Mouse (Mus musculus): Measurements from ENCODE around the gene Cnrip1. TPM values are rescaled to one million over a fixed set of nuclear protein-coding genes. Genes with fewer than 3 reads are reported as not detected.
"Not testable (repeated sequence)": the region's sequence is repeated elsewhere in the genome, so short reads cannot be mapped to it uniquely, and the experiment has no call there.

The Cnrip1 gene
- polyA plus RNA-seq, 1 experiment from 2014 or later: 189 TPM

- H3K4me1 ChIP-seq (ENCODE audit: control insufficient read depth, insufficient read depth, low read depth, low read length): no peaks in the 10 kb centered on the region
- ATAC-seq: no peak
- H3K9ac ChIP-seq (ENCODE audit: low read depth, low read length): no peak overlapping the region
- 89% methylated on average over 7 of the region's 7 CpGs for WGBS
- no peak overlapping the region for H3K27ac ChIP-seq (ENCODE audit: low read depth, low read length)
- H3K36me3 ChIP-seq (ENCODE audit: control insufficient read depth, insufficient read depth, low read length): no peaks in the 10 kb centered on the region
- peaks cover 9% of the 10 kb centered on the region for H3K9me3 ChIP-seq (ENCODE audit: control insufficient read depth, low read length)
- H3K4me2 ChIP-seq (ENCODE audit: low read length): no peak overlapping the region
- H3K27me3 ChIP-seq (replicated peaks; ENCODE audit: control insufficient read depth, insufficient read depth, low read length): no peaks in the 10 kb centered on the region
- no peak overlapping the region for H3K4me3 ChIP-seq (ENCODE audit: low read length)
These were observed 32.1 kb upstream of the Cnrip1 start for GRCm38 (mm10) chr11:17019328-17019727.

- ATAC-seq: no peak
These were observed 28.2 kb upstream of the Cnrip1 start for GRCm38 (mm10) chr11:17023206-17023605.

GRCm38 (mm10) chr11:17023984-17024383 is 27.4 kb upstream of the Cnrip1 start:
- ATAC-seq: no peak
- 86% methylated on average over 3 of the region's 3 CpGs for WGBS

More at GRCm38 (mm10) chr11:17023206-17023605, 28.2 kb upstream of the Cnrip1 start:
- WGBS: 91% methylated on average over 6 of the region's 6 CpGs
- Histone ChIP-seq H3K4me3 (ENCODE audit: low read length) (no peak overlapping the region), H3K27me3 (replicated peaks; ENCODE audit: control insufficient read depth, insufficient read depth, low read length) (no peaks in the 10 kb centered on the region), H3K9me3 (ENCODE audit: control insufficient read depth, low read length) (peaks cover 9% of the 10 kb centered on the region), H3K9ac (ENCODE audit: low read depth, low read length) (no peak overlapping the region), H3K36me3 (ENCODE audit: control insufficient read depth, insufficient read depth, low read length) (no peaks in the 10 kb centered on the region), H3K27ac (ENCODE audit: low read depth, low read length) (no peak overlapping the region), H3K4me1 (ENCODE audit: control insufficient read depth, insufficient read depth, low read depth, low read length) (no peaks in the 10 kb centered on the region), H3K4me2 (ENCODE audit: low read length) (no peak overlapping the region)

GRCm38 (mm10) chr11:17045806-17046205 is 5.6 kb upstream of the Cnrip1 start:
- Histone ChIP-seq H3K27me3 (replicated peaks; ENCODE audit: control insufficient read depth, insufficient read depth, low read length) (no peaks in the 10 kb centered on the region), H3K4me2 (ENCODE audit: low read length) (no peak overlapping the region), H3K27ac (ENCODE audit: low read depth, low read length) (no peak overlapping the region), H3K9ac (ENCODE audit: low read depth, low read length) (no peak overlapping the region), H3K4me1 (ENCODE audit: control insufficient read depth, insufficient read depth, low read depth, low read length) (peaks cover under 1% of the 10 kb centered on the region), H3K4me3 (ENCODE audit: low read length) (no peak overlapping the region), H3K9me3 (ENCODE audit: control insufficient read depth, low read length) (no peaks in the 10 kb centered on the region), H3K36me3 (ENCODE audit: control insufficient read depth, insufficient read depth, low read length) (no peaks in the 10 kb centered on the region)
- no peak for ATAC-seq
- 92% methylated on average over 2 of the region's 2 CpGs for WGBS

More at GRCm38 (mm10) chr11:17023984-17024383, 27.4 kb upstream of the Cnrip1 start:
- Histone ChIP-seq H3K9ac (ENCODE audit: low read depth, low read length) (no peak overlapping the region), H3K27ac (ENCODE audit: low read depth, low read length) (no peak overlapping the region), H3K4me2 (ENCODE audit: low read length) (no peak overlapping the region), H3K4me1 (ENCODE audit: control insufficient read depth, insufficient read depth, low read depth, low read length) (no peaks in the 10 kb centered on the region), H3K36me3 (ENCODE audit: control insufficient read depth, insufficient read depth, low read length) (no peaks in the 10 kb centered on the region), H3K4me3 (ENCODE audit: low read length) (no peak overlapping the region), H3K27me3 (replicated peaks; ENCODE audit: control insufficient read depth, insufficient read depth, low read length) (no peaks in the 10 kb centered on the region), H3K9me3 (ENCODE audit: control insufficient read depth, low read length) (peaks cover 4% of the 10 kb centered on the region; the same call in 1 of the 2 replicates)

GRCm38 (mm10) chr11:17052476-17053049 is 1.2 kb downstream of the Cnrip1 start:
- peak overlapping the region; percentile 82 for H3K4me3 ChIP-seq (ENCODE audit: low read length)
- peak; percentile 13; the same call in 1 of the 2 replicates for ATAC-seq
- H3K4me1 ChIP-seq (ENCODE audit: control insufficient read depth, insufficient read depth, low read depth, low read length): peaks cover 15% of the 10 kb centered on the region
- no peaks in the 10 kb centered on the region for H3K9me3 ChIP-seq (ENCODE audit: control insufficient read depth, low read length)
- H3K27me3 ChIP-seq (replicated peaks; ENCODE audit: control insufficient read depth, insufficient read depth, low read length): no peaks in the 10 kb centered on the region
- 7% methylated on average over 6 of the region's 6 CpGs for WGBS
- no peaks in the 10 kb centered on the region for H3K36me3 ChIP-seq (ENCODE audit: control insufficient read depth, insufficient read depth, low read length)
- H3K9ac ChIP-seq (ENCODE audit: low read depth, low read length): peak overlapping the region; percentile 96
- peak overlapping the region; percentile 70 for H3K4me2 ChIP-seq (ENCODE audit: low read length)
- peak overlapping the region; percentile 94 for H3K27ac ChIP-seq (ENCODE audit: low read depth, low read length)

- H3K4me1 ChIP-seq (ENCODE audit: control insufficient read depth, insufficient read depth, low read depth, low read length); H3K27me3 ChIP-seq (replicated peaks; ENCODE audit: control insufficient read depth, insufficient read depth, low read length); H3K4me2 ChIP-seq (ENCODE audit: low read length); H3K9ac ChIP-seq (ENCODE audit: low read depth, low read length); H3K27ac ChIP-seq (ENCODE audit: low read depth, low read length); H3K36me3 ChIP-seq (ENCODE audit: control insufficient read depth, insufficient read depth, low read length); H3K4me3 ChIP-seq (ENCODE audit: low read length); H3K9me3 ChIP-seq (ENCODE audit: control insufficient read depth, low read length); ATAC-seq: not testable (repeated sequence)
- WGBS: 94% methylated on average over 2 of the region's 2 CpGs
These were observed 18.0 kb downstream of the Cnrip1 start for GRCm38 (mm10) chr11:17069360-17069759.

- Histone ChIP-seq H3K4me2 (ENCODE audit: low read length) (no peak overlapping the region), H3K4me1 (ENCODE audit: control insufficient read depth, insufficient read depth, low read depth, low read length) (no peaks in the 10 kb centered on the region), H3K27ac (ENCODE audit: low read depth, low read length) (no peak overlapping the region), H3K9me3 (ENCODE audit: control insufficient read depth, low read length) (no peaks in the 10 kb centered on the region), H3K4me3 (ENCODE audit: low read length) (no peak overlapping the region), H3K9ac (ENCODE audit: low read depth, low read length) (no peak overlapping the region), H3K36me3 (ENCODE audit: control insufficient read depth, insufficient read depth, low read length) (no peaks in the 10 kb centered on the region), H3K27me3 (replicated peaks; ENCODE audit: control insufficient read depth, insufficient read depth, low read length) (no peaks in the 10 kb centered on the region)
- WGBS: 91% methylated on average over 2 of the region's 2 CpGs
- no peak for ATAC-seq
These were observed 24.3 kb downstream of the Cnrip1 start for GRCm38 (mm10) chr11:17075656-17076055.

- H3K4me2 ChIP-seq (ENCODE audit: low read length): no peak overlapping the region
- H3K36me3 ChIP-seq (ENCODE audit: control insufficient read depth, insufficient read depth, low read length): no peaks in the 10 kb centered on the region
- H3K4me1 ChIP-seq (ENCODE audit: control insufficient read depth, insufficient read depth, low read depth, low read length): no peaks in the 10 kb centered on the region
- H3K9me3 ChIP-seq (ENCODE audit: control insufficient read depth, low read length): no peaks in the 10 kb centered on the region
- no peak overlapping the region for H3K27ac ChIP-seq (ENCODE audit: low read depth, low read length)
- H3K9ac ChIP-seq (ENCODE audit: low read depth, low read length): no peak overlapping the region
- H3K27me3 ChIP-seq (replicated peaks; ENCODE audit: control insufficient read depth, insufficient read depth, low read length): no peaks in the 10 kb centered on the region
- H3K4me3 ChIP-seq (ENCODE audit: low read length): no peak overlapping the region
- 48% methylated on average over 3 of the region's 3 CpGs for WGBS
- no peak for ATAC-seq
These were observed 30.7 kb downstream of the Cnrip1 start for GRCm38 (mm10) chr11:17082086-17082485.

- Histone ChIP-seq H3K9me3 (ENCODE audit: control insufficient read depth, low read length) (no peaks in the 10 kb centered on the region), H3K4me2 (ENCODE audit: low read length) (no peak overlapping the region), H3K9ac (ENCODE audit: low read depth, low read length) (no peak overlapping the region), H3K36me3 (ENCODE audit: control insufficient read depth, insufficient read depth, low read length) (no peaks in the 10 kb centered on the region), H3K4me1 (ENCODE audit: control insufficient read depth, insufficient read depth, low read depth, low read length) (no peaks in the 10 kb centered on the region), H3K4me3 (ENCODE audit: low read length) (no peak overlapping the region), H3K27ac (ENCODE audit: low read depth, low read length) (no peak overlapping the region), H3K27me3 (replicated peaks; ENCODE audit: control insufficient read depth, insufficient read depth, low read length) (no peaks in the 10 kb centered on the region)
- peak; percentile 80 for ATAC-seq
- 45% methylated on average over 2 of the region's 2 CpGs for WGBS
These were observed 31.6 kb downstream of the Cnrip1 start for GRCm38 (mm10) chr11:17082953-17083352.

All from hindbrain, embryonic 16.5 days (tissue).